Mouse (Mus musculus): ENCODE results near the gene Gm9837.
"Not testable (repeated sequence)": the region's sequence is repeated elsewhere in the genome, so short reads cannot be mapped to it uniquely, and the experiment has no call there.

Gene Gm9837

GRCm38 (mm10) chr11:53452396-53452795 is 17.9 kb downstream of the Gm9837 start:
- DNase-seq = no peak

- DNase-seq = no peak
Observed at GRCm38 (mm10) chr11:53451361-53451760, 18.9 kb downstream of the Gm9837 start.

- no peak for DNase-seq
Observed at GRCm38 (mm10) chr11:53450070-53450705, 20.1 kb downstream of the Gm9837 start.

GRCm38 (mm10) chr11:53448529-53448928 is 21.8 kb downstream of the Gm9837 start:
- no peak for DNase-seq

GRCm38 (mm10) chr11:53447996-53448395 is 22.3 kb downstream of the Gm9837 start:
- no peak for DNase-seq

- no peak for DNase-seq
Observed at GRCm38 (mm10) chr11:53446183-53446582, 24.1 kb downstream of the Gm9837 start.

- DNase-seq = no peak
Observed at GRCm38 (mm10) chr11:53445562-53445961, 24.7 kb downstream of the Gm9837 start.

GRCm38 (mm10) chr11:53443861-53444260 is 26.4 kb downstream of the Gm9837 start:
- DNase-seq = no peak

GRCm38 (mm10) chr11:53441921-53442320 is 28.4 kb downstream of the Gm9837 start:
- no peak for DNase-seq

- no peak for DNase-seq
Observed at GRCm38 (mm10) chr11:53436338-53436737, 33.9 kb downstream of the Gm9837 start.

GRCm38 (mm10) chr11:53435504-53435903 is 34.8 kb downstream of the Gm9837 start:
- no peak for DNase-seq

GRCm38 (mm10) chr11:53433057-53433456 is 37.2 kb downstream of the Gm9837 start:
- no peak for DNase-seq

GRCm38 (mm10) chr11:53431347-53432056 is 38.8 kb downstream of the Gm9837 start:
- no peak for DNase-seq

GRCm38 (mm10) chr11:53430670-53431346 is 39.5 kb downstream of the Gm9837 start, which contains the start of the genes Uqcrq and Gdf9:
TSS of gene Uqcrq (minus strand) at chr11:53430831.
TSS of gene Gdf9 (plus strand) at chr11:53431023.
- peak; percentile 100 for DNase-seq

- DNase-seq = no peak
Observed at GRCm38 (mm10) chr11:53430300-53430669, 40.0 kb downstream of the Gm9837 start.

GRCm38 (mm10) chr11:53429182-53429581 is 41.1 kb downstream of the Gm9837 start:
- DNase-seq = no peak

- DNase-seq = no peak
Observed at GRCm38 (mm10) chr11:53428716-53429057, 41.6 kb downstream of the Gm9837 start.

- DNase-seq = no peak
Observed at GRCm38 (mm10) chr11:53427993-53428715, 42.1 kb downstream of the Gm9837 start.

GRCm38 (mm10) chr11:53426914-53427313 is 43.4 kb downstream of the Gm9837 start:
- DNase-seq = not testable (repeated sequence)

- no peak for DNase-seq
Observed at GRCm38 (mm10) chr11:53425711-53426255, 44.5 kb downstream of the Gm9837 start.

GRCm38 (mm10) chr11:53425251-53425650 is 45.0 kb downstream of the Gm9837 start:
- DNase-seq = no peak

- DNase-seq = no peak
Observed at GRCm38 (mm10) chr11:53424826-53425225, 45.5 kb downstream of the Gm9837 start.

GRCm38 (mm10) chr11:53423036-53423435 is 47.2 kb downstream of the Gm9837 start, which contains the start of gene Leap2:
TSS of gene Leap2 (minus strand) at chr11:53423170.
- DNase-seq = no peak

Measured in layer of hippocampus, adult 9-11 months (tissue).